ENCODE assay signal across 10 mouse cellular contexts in the genomic region with DNA sequence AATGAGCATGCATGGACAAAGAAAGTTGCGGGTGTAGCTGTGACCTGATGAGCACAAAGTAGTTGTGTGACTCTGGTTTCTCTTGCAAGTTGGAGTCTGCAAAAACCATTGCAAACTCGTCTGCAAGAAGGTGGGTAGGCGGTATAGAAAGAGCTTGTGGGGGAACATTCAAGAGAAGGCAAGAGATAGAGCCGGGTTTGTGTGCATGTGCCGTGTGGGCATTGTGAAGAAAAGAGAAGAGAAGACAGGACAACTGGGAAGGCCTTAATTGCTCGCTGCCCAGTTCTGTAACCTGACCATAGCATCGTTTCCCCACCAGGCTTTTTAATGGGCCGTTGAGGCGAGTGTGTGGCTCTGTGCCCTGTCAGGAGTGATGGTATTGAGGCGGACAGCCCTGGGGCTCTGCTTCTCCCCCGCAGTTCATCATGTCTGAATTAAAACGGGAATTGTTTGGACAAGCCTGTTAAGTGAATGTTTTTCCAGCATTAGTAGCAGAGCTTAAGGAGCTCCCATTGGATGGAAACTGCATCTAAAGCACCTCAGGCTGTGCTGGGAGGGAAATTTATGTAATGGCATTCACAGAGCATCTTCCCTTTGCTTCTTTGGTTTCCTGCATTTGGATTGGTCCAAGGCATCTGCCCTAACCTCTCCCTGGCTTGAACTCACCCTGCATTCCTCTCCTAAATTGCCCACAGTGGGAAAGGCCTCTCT.
DNase-seq lines count a peak whose midpoint lies in the region; ATAC-seq and TF ChIP-seq lines count a peak whose summit lies in the region.
"Had no signal": no experiment of that assay in that cellular context is flagged by ENCODE, and none has a peak within 500 bp of the region (broad histone marks: within the 10 kb centered on the region; RNA-seq: fewer than 3 reads in every experiment).

No protein-coding gene starts in this region.

- peak; percentile 40 for DNase-seq in gastrocnemius, postnatal 25 days
- no peak for DNase-seq in gastrocnemius, postnatal 36 days
- DNase-seq in brain, embryonic 14.5 days (ENCODE audit: low read depth): peak; percentile 59
- DNase-seq in frontal cortex, postnatal 14 days (ENCODE audit: low spot score in 2 of 2): peak; percentile 26 to 34
- DNase-seq in liver, postnatal 0 days: no peak
- DNase-seq: cerebellum, adult 2 months had no signal

- TF ChIP-seq POLR2A in brain, embryonic 14.5 days (IDR thresholded peaks at IDR 0.05; ENCODE audit: borderline replicate concordance, extremely low read depth, insufficient read depth, insufficient read length, poor library complexity, severe bottlenecking): no peak

- H3K4me2 ChIP-seq in midbrain, embryonic 12.5 days (replicated peaks): no peak overlapping the region
- no peak overlapping the region for H3K4me2 ChIP-seq in liver, postnatal 0 days (ENCODE audit: low read depth, low read length)
- no peak overlapping the region for H3K4me2 ChIP-seq in liver, embryonic 12.5 days
- H3K4me2 ChIP-seq: intestine, embryonic 15.5 days had no signal

- H3K36me3 ChIP-seq in midbrain, embryonic 12.5 days: no peaks in the 10 kb centered on the region
- no peaks in the 10 kb centered on the region for H3K36me3 ChIP-seq in liver, postnatal 0 days (replicated peaks; ENCODE audit: insufficient read depth, low read length)
- no peaks in the 10 kb centered on the region for H3K36me3 ChIP-seq in liver, embryonic 12.5 days
- H3K36me3 ChIP-seq: intestine, embryonic 15.5 days had no signal

- H3K9ac ChIP-seq in midbrain, embryonic 12.5 days (replicated peaks): no peak overlapping the region
- no peak overlapping the region for H3K9ac ChIP-seq in liver, postnatal 0 days (replicated peaks)
- H3K9ac ChIP-seq in liver, embryonic 12.5 days: no peak overlapping the region
- H3K9ac ChIP-seq: intestine, embryonic 15.5 days had no signal

- H3K4me3 ChIP-seq in midbrain, embryonic 12.5 days: no peak overlapping the region
- H3K4me3 ChIP-seq in liver, postnatal 0 days (ENCODE audit: low read depth, low read length): no peak overlapping the region
- H3K4me3 ChIP-seq in liver, embryonic 12.5 days: no peak overlapping the region
- H3K4me3 ChIP-seq: intestine, embryonic 15.5 days had no signal

- 0 out of 2 replicates have a peak, but pooled peaks cover 7% of the 10 kb centered on the region for H3K4me1 ChIP-seq in midbrain, embryonic 12.5 days
- no peaks in the 10 kb centered on the region for H3K4me1 ChIP-seq in liver, postnatal 0 days (ENCODE audit: insufficient read depth)
- H3K4me1 ChIP-seq in liver, embryonic 12.5 days: no peaks in the 10 kb centered on the region
- H3K4me1 ChIP-seq: intestine, embryonic 15.5 days had no signal

- ATAC-seq in midbrain, embryonic 12.5 days (ENCODE audit: low FRiP score, low read depth): peak; percentile 78
- ATAC-seq in liver, postnatal 0 days: no peak
- ATAC-seq in erythroblast, adult 5-6 weeks (replicated peaks; ENCODE audit: low FRiP score, poor library complexity, severe bottlenecking): no peak
- ATAC-seq in liver, embryonic 12.5 days: no peak
- ATAC-seq: intestine, embryonic 15.5 days had no signal

- TF ChIP-seq CTCF in brain, embryonic 14.5 days (IDR thresholded peaks at IDR 0.05; ENCODE audit: borderline replicate concordance, extremely low read depth, insufficient read depth, insufficient read length): peak; percentile 8; the same call in 1 of the 2 replicates
- no peak for TF ChIP-seq CTCF in liver, postnatal 0 days (IDR thresholded peaks at IDR 0.05; ENCODE audit: low read depth)

- no peak for TF ChIP-seq EP300 in liver, postnatal 0 days (IDR thresholded peaks at IDR 0.05; ENCODE audit: low read depth)

- no peak overlapping the region for H3K27ac ChIP-seq in midbrain, embryonic 12.5 days (replicated peaks)
- no peak overlapping the region for H3K27ac ChIP-seq in liver, postnatal 0 days (ENCODE audit: low read depth)
- H3K27ac ChIP-seq in liver, embryonic 12.5 days: no peak overlapping the region
- H3K27ac ChIP-seq: intestine, embryonic 15.5 days had no signal

- H3K9me3 ChIP-seq in midbrain, embryonic 12.5 days: no peaks in the 10 kb centered on the region
- H3K9me3 ChIP-seq in liver, postnatal 0 days (ENCODE audit: low read length): no peaks in the 10 kb centered on the region
- no peaks in the 10 kb centered on the region for H3K9me3 ChIP-seq in liver, embryonic 12.5 days (replicated peaks)
- H3K9me3 ChIP-seq: intestine, embryonic 15.5 days had no signal

- WGBS in midbrain, embryonic 12.5 days: 56% methylated on average over 12 of the region's 12 CpGs
- WGBS in liver, postnatal 0 days (ENCODE audit: insufficient replicate concordance): 63% methylated on average over 12 of the region's 12 CpGs
- WGBS in liver, embryonic 12.5 days (ENCODE audit: insufficient replicate concordance): 54% methylated on average over 12 of the region's 12 CpGs

- H3K27me3 ChIP-seq in midbrain, embryonic 12.5 days: no peaks in the 10 kb centered on the region
- H3K27me3 ChIP-seq in liver, postnatal 0 days (ENCODE audit: insufficient read depth, low read length): no peaks in the 10 kb centered on the region
- no peaks in the 10 kb centered on the region for H3K27me3 ChIP-seq in liver, embryonic 12.5 days (replicated peaks)
- H3K27me3 ChIP-seq: intestine, embryonic 15.5 days had no signal

- intact Hi-C loops in gastrocnemius, postnatal 36 days (cut with DNase I): no loop called here

Comparison
In these comparisons a context has a peak if more than half of its experiments do, and no peak if none do; other contexts are left out.
1. DNase-seq: peak in gastrocnemius, postnatal 25 days (single experiment), brain, embryonic 14.5 days (single experiment) and frontal cortex, postnatal 14 days (2 of 2); none in gastrocnemius, postnatal 36 days (0 of 2) and liver, postnatal 0 days (single experiment).